17 mouse cellular contexts compared by ENCODE assay signal in genomic region chr2:71494971-71495370, GRCm38 (mm10). TPM values are rescaled to one million over a fixed set of nuclear protein-coding genes. Genes with fewer than 3 reads are reported as not detected.
DNase-seq lines count a peak whose midpoint lies in the region; ATAC-seq lines count a peak whose summit lies in the region.
"Had no signal": no experiment of that assay in that cellular context is flagged by ENCODE, and none has a peak within 500 bp of the region (broad histone marks: within the 10 kb centered on the region; RNA-seq: fewer than 3 reads in every experiment).

No protein-coding gene starts in this region.

- no peaks in the 10 kb centered on the region for H3K27me3 ChIP-seq in hindbrain, embryonic 10.5 days (ENCODE audit: insufficient read depth, poor library complexity, severe bottlenecking)
- no peaks in the 10 kb centered on the region for H3K27me3 ChIP-seq in hindbrain, embryonic 13.5 days
- H3K27me3 ChIP-seq in embryonic facial prominence, embryonic 10.5 days (replicated peaks; ENCODE audit: low read depth, poor library complexity, severe bottlenecking) = no peaks in the 10 kb centered on the region
- H3K27me3 ChIP-seq in midbrain, embryonic 16.5 days (ENCODE audit: control insufficient read depth, insufficient read depth, low read depth, low read length) = no peaks in the 10 kb centered on the region
- H3K27me3 ChIP-seq: embryonic facial prominence, embryonic 12.5 days; heart, embryonic 12.5 days; liver, embryonic 12.5 days; lung, embryonic 15.5 days; neural tube, embryonic 12.5 days had no signal

- 16% methylated on average over 4 of the region's 4 CpGs for WGBS in hindbrain, embryonic 10.5 days
- WGBS in hindbrain, embryonic 13.5 days = 11% methylated on average over 4 of the region's 4 CpGs
- 20% methylated on average over 4 of the region's 4 CpGs for WGBS in embryonic facial prominence, embryonic 10.5 days
- whole genome bisulfite sequencing in midbrain, embryonic 16.5 days = 11% methylated on average over 4 of the region's 4 CpGs

- H3K4me2 ChIP-seq in hindbrain, embryonic 13.5 days = no peak overlapping the region
- peak overlapping the region; percentile 8 for H3K4me2 ChIP-seq in midbrain, embryonic 16.5 days (ENCODE audit: low read length)
- H3K4me2 ChIP-seq: embryonic facial prominence, embryonic 12.5 days; heart, embryonic 12.5 days; liver, embryonic 12.5 days; lung, embryonic 15.5 days; neural tube, embryonic 12.5 days had no signal

- peaks cover 21% of the 10 kb centered on the region for H3K4me1 ChIP-seq in hindbrain, embryonic 10.5 days (replicated peaks)
- H3K4me1 ChIP-seq in hindbrain, embryonic 13.5 days (replicated peaks) = peaks cover 14% of the 10 kb centered on the region
- peaks cover 58% of the 10 kb centered on the region for H3K4me1 ChIP-seq in embryonic facial prominence, embryonic 10.5 days
- peaks cover 11% of the 10 kb centered on the region for H3K4me1 ChIP-seq in midbrain, embryonic 16.5 days (ENCODE audit: control insufficient read depth, insufficient read depth, low read length)
- H3K4me1 ChIP-seq: heart, embryonic 12.5 days had no signal

- no peak overlapping the region for H3K4me3 ChIP-seq in hindbrain, embryonic 10.5 days
- no peak overlapping the region for H3K4me3 ChIP-seq in hindbrain, embryonic 13.5 days
- H3K4me3 ChIP-seq in embryonic facial prominence, embryonic 10.5 days = no peak overlapping the region
- H3K4me3 ChIP-seq in midbrain, embryonic 16.5 days (ENCODE audit: low read depth, low read length) = no peak overlapping the region
- H3K4me3 ChIP-seq: embryonic facial prominence, embryonic 12.5 days; heart, embryonic 12.5 days; liver, embryonic 12.5 days; lung, embryonic 15.5 days; neural tube, embryonic 12.5 days had no signal

- 0 out of 2 replicates have a peak overlapping the region, but pooled peaks have one; percentile 29 for H3K27ac ChIP-seq in hindbrain, embryonic 10.5 days
- H3K27ac ChIP-seq in hindbrain, embryonic 13.5 days = no peak overlapping the region
- peak overlapping the region; percentile 51 for H3K27ac ChIP-seq in embryonic facial prominence, embryonic 10.5 days (replicated peaks)
- H3K27ac ChIP-seq in midbrain, embryonic 16.5 days (ENCODE audit: low read length) = peak overlapping the region; percentile 47
- H3K27ac ChIP-seq: embryonic facial prominence, embryonic 12.5 days; kidney, postnatal 0 days; liver, embryonic 12.5 days; lung, embryonic 15.5 days; neural tube, embryonic 12.5 days had no signal

- H3K9ac ChIP-seq in hindbrain, embryonic 13.5 days = no peak overlapping the region
- H3K9ac ChIP-seq in midbrain, embryonic 16.5 days (ENCODE audit: low read depth, low read length) = no peak overlapping the region
- H3K9ac ChIP-seq: embryonic facial prominence, embryonic 12.5 days; heart, embryonic 12.5 days; liver, embryonic 12.5 days; lung, embryonic 15.5 days; neural tube, embryonic 12.5 days had no signal

- no peaks in the 10 kb centered on the region for H3K9me3 ChIP-seq in hindbrain, embryonic 10.5 days
- H3K9me3 ChIP-seq in hindbrain, embryonic 13.5 days = no peaks in the 10 kb centered on the region
- H3K9me3 ChIP-seq in embryonic facial prominence, embryonic 10.5 days = no peaks in the 10 kb centered on the region
- no peaks in the 10 kb centered on the region for H3K9me3 ChIP-seq in midbrain, embryonic 16.5 days (replicated peaks; ENCODE audit: control insufficient read depth, low read length, poor library complexity, severe bottlenecking)
- H3K9me3 ChIP-seq: embryonic facial prominence, embryonic 12.5 days; heart, embryonic 12.5 days; liver, embryonic 12.5 days; lung, embryonic 15.5 days; neural tube, embryonic 12.5 days had no signal

- ATAC-seq in hindbrain, embryonic 13.5 days (ENCODE audit: low FRiP score) = no peak
- ATAC-seq in midbrain, embryonic 16.5 days = peak; percentile 73
- ATAC-seq: intestine, embryonic 16.5 days; liver, embryonic 12.5 days had no signal

- H3K36me3 ChIP-seq in hindbrain, embryonic 10.5 days = no peaks in the 10 kb centered on the region
- no peaks in the 10 kb centered on the region for H3K36me3 ChIP-seq in hindbrain, embryonic 13.5 days
- H3K36me3 ChIP-seq in embryonic facial prominence, embryonic 10.5 days (replicated peaks) = no peaks in the 10 kb centered on the region
- no peaks in the 10 kb centered on the region for H3K36me3 ChIP-seq in midbrain, embryonic 16.5 days (ENCODE audit: control insufficient read depth, insufficient read depth, low read length)
- H3K36me3 ChIP-seq: embryonic facial prominence, embryonic 12.5 days; heart, embryonic 12.5 days; liver, embryonic 12.5 days; lung, embryonic 15.5 days; neural tube, embryonic 12.5 days had no signal

- no peak for DNase-seq in hindbrain, embryonic 10.5 days (ENCODE audit: low spot score)
- DNase-seq in R1 (ENCODE audit: low read depth, low spot score) = peak; percentile 83
- peak; percentile 32 for DNase-seq in embryonic facial prominence, embryonic 10.5 days (ENCODE audit: low spot score)
- DNase-seq in ovary, postnatal 10 days (ENCODE audit: low spot score) = no peak
- no peak for DNase-seq in B cell, adult 2 months
- DNase-seq: cerebellum, postnatal 10 days; thymus, postnatal 36 days had no signal

RNA-seq across cellular contexts. Expression of gene Dlx1, which starts 32.9 kb away (rescaled TPM):
- 6.4 and 9.9 TPM in 2 replicates for polyA plus RNA-seq in hindbrain, embryonic 10.5 days (2016; fragmentation: Nextera tagmentation; extraction: Ambion mirVana)
- 0.96 and 1.4 TPM in 2 replicates for polyA plus RNA-seq in hindbrain, embryonic 13.5 days (2015; fragmentation: Nextera tagmentation; extraction: Ambion mirVana)
- 46.1 and 69.6 TPM in 2 replicates for polyA plus RNA-seq in embryonic facial prominence, embryonic 10.5 days (2016; fragmentation: Nextera tagmentation; extraction: Ambion mirVana)
- 31.5 and 55.5 TPM in 2 replicates for polyA plus RNA-seq in midbrain, embryonic 16.5 days (2015; fragmentation: Nextera tagmentation; extraction: Ambion mirVana)
- polyA plus RNA-seq: gonadal fat pad, adult 2 months; kidney, postnatal 0 days had no signal

RNA-seq across cellular contexts. Expression of gene Metap1d, which starts 41.9 kb away (rescaled TPM):
- polyA plus RNA-seq in hindbrain, embryonic 10.5 days (2016; fragmentation: Nextera tagmentation; extraction: Ambion mirVana) = 26.1 and 27.2 TPM in 2 replicates
- polyA plus RNA-seq in hindbrain, embryonic 13.5 days (2015; fragmentation: Nextera tagmentation; extraction: Ambion mirVana) = 33.4 and 33.7 TPM in 2 replicates
- 29.1 and 29.6 TPM in 2 replicates for polyA plus RNA-seq in embryonic facial prominence, embryonic 10.5 days (2016; fragmentation: Nextera tagmentation; extraction: Ambion mirVana)
- polyA plus RNA-seq in midbrain, embryonic 16.5 days (2015; fragmentation: Nextera tagmentation; extraction: Ambion mirVana) = 30.1 and 33.0 TPM in 2 replicates

RNA-seq across cellular contexts. Expression of gene Dlx2, which starts 51.6 kb away (rescaled TPM):
- polyA plus RNA-seq in hindbrain, embryonic 10.5 days (2016; fragmentation: Nextera tagmentation; extraction: Ambion mirVana) = 7.6 and 7.8 TPM in 2 replicates
- polyA plus RNA-seq in hindbrain, embryonic 13.5 days (2015; fragmentation: Nextera tagmentation; extraction: Ambion mirVana) = 0.51 and 0.76 TPM in 2 replicates
- 33.3 and 38.4 TPM in 2 replicates for polyA plus RNA-seq in embryonic facial prominence, embryonic 10.5 days (2016; fragmentation: Nextera tagmentation; extraction: Ambion mirVana)
- 4.5 and 10.9 TPM in 2 replicates for polyA plus RNA-seq in midbrain, embryonic 16.5 days (2015; fragmentation: Nextera tagmentation; extraction: Ambion mirVana)
- polyA plus RNA-seq: gonadal fat pad, adult 2 months; kidney, postnatal 0 days had no signal

Comparison
In these comparisons a context has a peak if more than half of its experiments do, and no peak if none do; other contexts are left out.
1. DNase-seq: peak in R1 (single experiment) and embryonic facial prominence, embryonic 10.5 days (single experiment); none in hindbrain, embryonic 10.5 days (single experiment), ovary, postnatal 10 days (single experiment) and B cell, adult 2 months (0 of 2).